Mouse (Mus musculus) cerebellum, adult 9-10 months (tissue): ENCODE measurements around the gene Gm45799.
A peak's percentile ranks its signal among the peaks of the same experiment; 100 is the strongest.

ENCODE experiments used
- DNase-seq: peaks from one replicate; pipeline ENCODE4 v3.0.0; 2022

Gene Gm45799

GRCm38 (mm10) chr7:105640233-105640893 is at the start of gene Gm45799, which contains the start of gene Arfip2:
Gene Gm45799 (plus strand): TSS chr7:105640552.
Gene Arfip2 (minus strand): TSS chr7:105640416.
- peak; percentile 99 for DNase-seq

GRCm38 (mm10) chr7:105602860-105603623 is 37.3 kb upstream of the Gm45799 start:
- peak; percentile 82 for DNase-seq

GRCm38 (mm10) chr7:105608467-105608866 is 31.9 kb upstream of the Gm45799 start:
- DNase-seq = no peak

- no peak for DNase-seq
Observed at GRCm38 (mm10) chr7:105611767-105612166, 28.6 kb upstream of the Gm45799 start.

GRCm38 (mm10) chr7:105614400-105614799 is 26.0 kb upstream of the Gm45799 start:
- no peak for DNase-seq

GRCm38 (mm10) chr7:105615720-105616119 is 24.6 kb upstream of the Gm45799 start:
- no peak for DNase-seq

- DNase-seq = no peak
Observed at GRCm38 (mm10) chr7:105616561-105616960, 23.8 kb upstream of the Gm45799 start.

- DNase-seq = no peak
Observed at GRCm38 (mm10) chr7:105617810-105618209, 22.5 kb upstream of the Gm45799 start.

GRCm38 (mm10) chr7:105619701-105620100 is 20.7 kb upstream of the Gm45799 start:
- DNase-seq = no peak

GRCm38 (mm10) chr7:105621053-105621452 is 19.3 kb upstream of the Gm45799 start:
- no peak for DNase-seq

- no peak for DNase-seq
Observed at GRCm38 (mm10) chr7:105621646-105622292, 18.6 kb upstream of the Gm45799 start.

- DNase-seq = peak; percentile 86
Observed at GRCm38 (mm10) chr7:105625397-105625796, 15.0 kb upstream of the Gm45799 start.

- DNase-seq = peak; percentile 56
Observed at GRCm38 (mm10) chr7:105628633-105629032, 11.7 kb upstream of the Gm45799 start.

GRCm38 (mm10) chr7:105632551-105632972 is 7.8 kb upstream of the Gm45799 start:
- peak; percentile 84 for DNase-seq

GRCm38 (mm10) chr7:105633127-105633800 is 7.1 kb upstream of the Gm45799 start, which contains the start of gene Trim3:
Gene Trim3 (minus strand): TSS chr7:105633571.
- DNase-seq = peak; percentile 92

- no peak for DNase-seq
Observed at GRCm38 (mm10) chr7:105633801-105634135, 6.6 kb upstream of the Gm45799 start.

GRCm38 (mm10) chr7:105634272-105634920 is 6.0 kb upstream of the Gm45799 start:
- DNase-seq = peak; percentile 44

GRCm38 (mm10) chr7:105635726-105636125 is 4.6 kb upstream of the Gm45799 start:
- no peak for DNase-seq

GRCm38 (mm10) chr7:105638776-105639175 is 1.6 kb upstream of the Gm45799 start:
- DNase-seq = peak; percentile 52

- peak; percentile 70 for DNase-seq
Observed at GRCm38 (mm10) chr7:105639304-105639703, 1.0 kb upstream of the Gm45799 start.

- no peak for DNase-seq
Observed at GRCm38 (mm10) chr7:105639756-105640155, 596 bp upstream of the Gm45799 start, which contains the start of gene Timm10b. Gene Timm10b (plus strand): TSS chr7:105640056.

GRCm38 (mm10) chr7:105640894-105641255 is 523 bp downstream of the Gm45799 start:
- DNase-seq = no peak
